ENCODE assay signal across 12 mouse cellular contexts in the genomic region with DNA sequence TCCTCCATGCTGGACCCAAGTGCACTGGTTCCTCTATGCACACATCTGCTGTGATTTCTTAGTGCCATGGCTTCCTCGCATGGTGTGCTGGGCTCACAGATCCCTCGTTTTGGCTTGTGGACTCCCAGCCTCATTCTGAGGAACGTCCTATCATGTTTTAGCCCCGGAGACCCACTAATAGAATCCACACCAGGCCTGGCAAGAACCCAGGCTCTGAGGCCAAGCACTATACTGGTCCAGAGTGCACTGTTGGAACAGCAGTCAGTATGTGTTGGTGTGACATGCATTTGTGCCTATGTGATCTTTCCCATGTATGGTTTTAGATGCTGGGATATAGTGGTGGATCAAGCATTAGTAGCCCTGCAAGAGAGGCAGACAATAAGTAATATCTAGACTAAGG.
"Had no signal": no experiment of that assay in that cellular context is flagged by ENCODE, and none has a peak within 500 bp of the region (broad histone marks: within the 10 kb centered on the region; RNA-seq: fewer than 3 reads in every experiment).

No protein-coding gene starts in this region.

- DNase-seq: retina, postnatal 1 day; right cerebral cortex, adult 18-20 months; right cerebral cortex, postnatal 14 days; right cerebral cortex, postnatal 25 days; right cerebral cortex, postnatal 4 days; spleen, adult 18-20 months; thymus, adult 18-20 months; thymus, adult 2 months; thymus, postnatal 14 days; thymus, postnatal 25 days; thymus, postnatal 36 days; thymus, postnatal 4 days had no signal
